Mouse (Mus musculus) intestine, embryonic 15.5 days (tissue): ENCODE measurements at regions not wholly inside any gene's neighbourhood (a gene's known extent, or its start where the extent isn't known, plus 50 kb on each side); places are given as distances from the start of the nearest gene placed in this dataset.

Experiments used
- ATAC-seq: fragments of 200-750 bp; cut with Nextera tagmentation; 2 replicates; pipeline ENCODE4 v1.8.0; 2017; ENCODE audit warnings: moderate TSS enrichment, moderate library complexity
- H3K27ac ChIP-seq: fragments of 300-500 bp; sonication (generic); 2 replicates; pipeline ENCODE4 v1.5.1; 2015; ENCODE audit warnings: mild to moderate bottlenecking, inconsistent platforms
- H3K27me3 ChIP-seq: fragments of 300-500 bp; sonication (generic); replicated peaks from 2 replicates; pipeline ENCODE4 v1.6.1; 2015; ENCODE audit warnings: inconsistent platforms
- H3K36me3 ChIP-seq: fragments of 300-500 bp; sonication (generic); 2 replicates; pipeline ENCODE4 v1.6.1; 2015; ENCODE audit warnings: inconsistent platforms
- H3K4me1 ChIP-seq: fragments of 300-500 bp; sonication (generic); replicated peaks from 2 replicates; pipeline ENCODE4 v1.6.1; 2015; ENCODE audit warnings: inconsistent platforms
- H3K4me2 ChIP-seq: fragments of 300-500 bp; sonication (generic); replicated peaks from 2 replicates; pipeline ENCODE4 v1.6.1; 2015; ENCODE audit warnings: mild to moderate bottlenecking, inconsistent platforms
- H3K4me3 ChIP-seq: fragments of 300-500 bp; sonication (generic); replicated peaks from 2 replicates; pipeline ENCODE4 v1.5.1; 2015; ENCODE audit warnings: inconsistent platforms
- H3K9ac ChIP-seq: fragments of 300-500 bp; sonication (generic); 2 replicates; pipeline ENCODE4 v1.6.1; 2015; ENCODE audit warnings: inconsistent platforms
- H3K9me3 ChIP-seq: fragments of 300-500 bp; sonication (generic); 2 replicates; pipeline ENCODE4 v1.6.1; 2016; ENCODE audit warnings: inconsistent platforms
- WGBS: fragments of 180-500 bp; shearing (Covaris S2); methylation state at CpG from one replicate; pipeline ENCODE4 v1.1.7; 2015; 5-methylcytosine and 5-hydroxymethylcytosine counted together

- WGBS: 22% methylated on average over 1 of the region's 1 CpGs
- H3K27me3 ChIP-seq: no peaks in the 10 kb centered on the region
- H3K4me2 ChIP-seq: no peak overlapping the region
- H3K27ac ChIP-seq: no peak overlapping the region
- H3K9ac ChIP-seq: no peak overlapping the region
- no peaks in the 10 kb centered on the region for H3K36me3 ChIP-seq
- no peak for ATAC-seq
- H3K4me3 ChIP-seq: no peak overlapping the region
- no peaks in the 10 kb centered on the region for H3K9me3 ChIP-seq
- H3K4me1 ChIP-seq: no peaks in the 10 kb centered on the region
Measured at GRCm38 (mm10) chr12:6042326-6042725, 666.8 kb upstream of the Klhl29 start.

GRCm38 (mm10) chr12:6024111-6024510 is 648.6 kb upstream of the Klhl29 start:
- ATAC-seq: no peak
- Histone ChIP-seq H3K9me3 (no peaks in the 10 kb centered on the region), H3K4me2 (no peak overlapping the region), H3K4me3 (no peak overlapping the region), H3K9ac (no peak overlapping the region), H3K4me1 (no peaks in the 10 kb centered on the region), H3K27ac (no peak overlapping the region), H3K36me3 (no peaks in the 10 kb centered on the region), H3K27me3 (no peaks in the 10 kb centered on the region)
- 78% methylated on average over 3 of the region's 3 CpGs for WGBS

- Histone ChIP-seq H3K27me3 (no peaks in the 10 kb centered on the region), H3K4me3 (no peak overlapping the region), H3K9ac (no peak overlapping the region), H3K9me3 (no peaks in the 10 kb centered on the region), H3K4me1 (no peaks in the 10 kb centered on the region), H3K27ac (no peak overlapping the region), H3K4me2 (no peak overlapping the region), H3K36me3 (no peaks in the 10 kb centered on the region)
- no peak for ATAC-seq
- WGBS: 64% methylated on average over 2 of the region's 2 CpGs
Measured at GRCm38 (mm10) chr12:6022490-6022889, 647.0 kb upstream of the Klhl29 start.

- WGBS: 76% methylated on average over 3 of the region's 3 CpGs
- Histone ChIP-seq H3K36me3 (no peaks in the 10 kb centered on the region), H3K4me2 (no peak overlapping the region), H3K27me3 (no peaks in the 10 kb centered on the region), H3K9ac (no peak overlapping the region), H3K9me3 (no peaks in the 10 kb centered on the region), H3K27ac (no peak overlapping the region), H3K4me1 (no peaks in the 10 kb centered on the region), H3K4me3 (no peak overlapping the region)
- no peak for ATAC-seq
Measured at GRCm38 (mm10) chr12:6000961-6001360, 625.5 kb upstream of the Klhl29 start.

GRCm38 (mm10) chr12:5997366-5997765 is 621.9 kb upstream of the Klhl29 start:
- no peaks in the 10 kb centered on the region for H3K9me3 ChIP-seq
- ATAC-seq: no peak
- no peak overlapping the region for H3K9ac ChIP-seq
- H3K27me3 ChIP-seq: no peaks in the 10 kb centered on the region
- 81% methylated on average over 5 of the region's 5 CpGs for WGBS
- H3K4me3 ChIP-seq: no peak overlapping the region
- H3K27ac ChIP-seq: no peak overlapping the region
- H3K4me1 ChIP-seq: no peaks in the 10 kb centered on the region
- H3K4me2 ChIP-seq: no peak overlapping the region
- no peaks in the 10 kb centered on the region for H3K36me3 ChIP-seq

GRCm38 (mm10) chr12:5996672-5997071 is 621.2 kb upstream of the Klhl29 start:
- Histone ChIP-seq H3K27ac (no peak overlapping the region), H3K27me3 (no peaks in the 10 kb centered on the region), H3K4me3 (no peak overlapping the region), H3K4me1 (no peaks in the 10 kb centered on the region), H3K36me3 (no peaks in the 10 kb centered on the region), H3K9me3 (no peaks in the 10 kb centered on the region), H3K4me2 (no peak overlapping the region), H3K9ac (no peak overlapping the region)
- no peak for ATAC-seq
- 73% methylated on average over 6 of the region's 6 CpGs for WGBS

GRCm38 (mm10) chr12:5983937-5984610 is 608.6 kb upstream of the Klhl29 start:
- H3K4me2 ChIP-seq: peak overlapping the region; percentile 28; the same call in 1 of the 2 replicates
- no peak overlapping the region for H3K4me3 ChIP-seq
- no peaks in the 10 kb centered on the region for H3K4me1 ChIP-seq
- no peaks in the 10 kb centered on the region for H3K27me3 ChIP-seq
- H3K36me3 ChIP-seq: no peaks in the 10 kb centered on the region
- ATAC-seq: no peak
- H3K27ac ChIP-seq: no peak overlapping the region
- WGBS: 32% methylated on average over 13 of the region's 13 CpGs
- H3K9ac ChIP-seq: no peak overlapping the region
- no peaks in the 10 kb centered on the region for H3K9me3 ChIP-seq

- H3K27ac ChIP-seq: no peak overlapping the region
- no peaks in the 10 kb centered on the region for H3K27me3 ChIP-seq
- WGBS: 66% methylated on average over 1 of the region's 1 CpGs
- H3K9ac ChIP-seq: no peak overlapping the region
- H3K4me2 ChIP-seq: no peak overlapping the region
- H3K9me3 ChIP-seq: no peaks in the 10 kb centered on the region
- H3K4me1 ChIP-seq: no peaks in the 10 kb centered on the region
- ATAC-seq: no peak
- H3K4me3 ChIP-seq: no peak overlapping the region
- no peaks in the 10 kb centered on the region for H3K36me3 ChIP-seq
Measured at GRCm38 (mm10) chr12:5982096-5982495, 606.6 kb upstream of the Klhl29 start.

GRCm38 (mm10) chr12:5975926-5976325 is 600.4 kb upstream of the Klhl29 start:
- WGBS: 87% methylated on average over 4 of the region's 4 CpGs

GRCm38 (mm10) chr12:5969556-5969955 is 594.1 kb upstream of the Klhl29 start:
- Histone ChIP-seq H3K9ac (no peak overlapping the region), H3K4me1 (no peaks in the 10 kb centered on the region), H3K4me2 (no peak overlapping the region), H3K9me3 (no peaks in the 10 kb centered on the region), H3K27me3 (no peaks in the 10 kb centered on the region), H3K27ac (no peak overlapping the region), H3K36me3 (no peaks in the 10 kb centered on the region), H3K4me3 (no peak overlapping the region)
- WGBS: 76% methylated on average over 4 of the region's 4 CpGs
- ATAC-seq: no peak

More at GRCm38 (mm10) chr12:5975926-5976325, 600.4 kb upstream of the Klhl29 start:
- Histone ChIP-seq H3K4me1 (no peaks in the 10 kb centered on the region), H3K36me3 (no peaks in the 10 kb centered on the region), H3K27me3 (no peaks in the 10 kb centered on the region), H3K4me3 (no peak overlapping the region), H3K27ac (no peak overlapping the region), H3K9me3 (no peaks in the 10 kb centered on the region), H3K9ac (no peak overlapping the region), H3K4me2 (no peak overlapping the region)
- no peak for ATAC-seq

GRCm38 (mm10) chr12:5956141-5956540 is 580.7 kb upstream of the Klhl29 start:
- Histone ChIP-seq H3K4me1 (no peaks in the 10 kb centered on the region), H3K27ac (no peak overlapping the region), H3K36me3 (no peaks in the 10 kb centered on the region), H3K4me3 (no peak overlapping the region), H3K27me3 (no peaks in the 10 kb centered on the region), H3K9me3 (no peaks in the 10 kb centered on the region), H3K4me2 (no peak overlapping the region), H3K9ac (no peak overlapping the region)
- WGBS: 75% methylated on average over 2 of the region's 2 CpGs
- ATAC-seq: no peak

- Histone ChIP-seq H3K4me3 (no peak overlapping the region), H3K27me3 (no peaks in the 10 kb centered on the region), H3K36me3 (no peaks in the 10 kb centered on the region), H3K27ac (no peak overlapping the region), H3K9ac (no peak overlapping the region), H3K9me3 (no peaks in the 10 kb centered on the region), H3K4me1 (no peaks in the 10 kb centered on the region), H3K4me2 (no peak overlapping the region)
- 67% methylated on average over 5 of the region's 5 CpGs for WGBS
- no peak for ATAC-seq
Measured at GRCm38 (mm10) chr12:5955564-5955963, 580.1 kb upstream of the Klhl29 start.

GRCm38 (mm10) chr12:5943346-5943925 is 568.0 kb upstream of the Klhl29 start:
- no peaks in the 10 kb centered on the region for H3K9me3 ChIP-seq
- H3K4me3 ChIP-seq: no peak overlapping the region
- H3K36me3 ChIP-seq: no peaks in the 10 kb centered on the region
- H3K27me3 ChIP-seq: no peaks in the 10 kb centered on the region
- no peaks in the 10 kb centered on the region for H3K4me1 ChIP-seq
- ATAC-seq: no peak
- no peak overlapping the region for H3K9ac ChIP-seq
- no peak overlapping the region for H3K4me2 ChIP-seq
- 78% methylated on average over 11 of the region's 11 CpGs for WGBS
- H3K27ac ChIP-seq: no peak overlapping the region
